Mouse (Mus musculus) CD4-positive, CD25-positive, alpha-beta regulatory T cell, adult 4 months (primary cell): ENCODE measurements around the gene Frat2. TPM values are rescaled to one million over a fixed set of nuclear protein-coding genes. Genes with fewer than 3 reads are reported as not detected.

Experiments
- ATAC-seq: one replicate; pipeline ENCODE4 v1.8.0; 2017
- polyA plus RNA-seq, 2 experiments: library from polyadenylated mRNA; unstranded; fragments of 100-300 nt; shearing (Covaris generic); gene quantifications; one replicate each; pipeline ENCODE4 v1.2.1; 2017

Gene Frat2
- 1 to 10 TPM in 1 of 2 experiments, under 1 TPM in 1; 0.75 to 1.9 TPM for polyA plus RNA-seq

GRCm38 (mm10) chr19:41847992-41848851 is at the start of gene Frat2:
Gene Frat2 (minus strand): TSS chr19:41848132.
- peak; percentile 90 for ATAC-seq

GRCm38 (mm10) chr19:41896319-41896711 is 48.4 kb upstream of the Frat2 start:
- no peak for ATAC-seq

GRCm38 (mm10) chr19:41895460-41896318 is 47.8 kb upstream of the Frat2 start, which contains the start of gene Rrp12:
Gene Rrp12 (minus strand): TSS chr19:41896173.
- peak; percentile 98 for ATAC-seq

- no peak for ATAC-seq
These were observed 47.0 kb upstream of the Frat2 start for GRCm38 (mm10) chr19:41894959-41895358.

- ATAC-seq = no peak
These were observed 40.3 kb upstream of the Frat2 start for GRCm38 (mm10) chr19:41888191-41888590.

GRCm38 (mm10) chr19:41883882-41884281 is 36.0 kb upstream of the Frat2 start:
- ATAC-seq = no peak

GRCm38 (mm10) chr19:41881842-41882241 is 33.9 kb upstream of the Frat2 start:
- ATAC-seq = no peak

GRCm38 (mm10) chr19:41874356-41874755 is 26.4 kb upstream of the Frat2 start:
- no peak for ATAC-seq

- no peak for ATAC-seq
These were observed 24.4 kb upstream of the Frat2 start for GRCm38 (mm10) chr19:41872285-41872684.

GRCm38 (mm10) chr19:41869946-41870345 is 22.0 kb upstream of the Frat2 start:
- peak; percentile 57 for ATAC-seq

GRCm38 (mm10) chr19:41869296-41869695 is 21.4 kb upstream of the Frat2 start:
- no peak for ATAC-seq

GRCm38 (mm10) chr19:41866707-41867106 is 18.8 kb upstream of the Frat2 start:
- ATAC-seq = no peak

GRCm38 (mm10) chr19:41857816-41858310 is 9.9 kb upstream of the Frat2 start:
- ATAC-seq = no peak

- ATAC-seq = no peak
These were observed 9.3 kb upstream of the Frat2 start for GRCm38 (mm10) chr19:41857086-41857762.

GRCm38 (mm10) chr19:41852423-41852822 is 4.5 kb upstream of the Frat2 start:
- no peak for ATAC-seq

- no peak for ATAC-seq
These were observed 3.0 kb upstream of the Frat2 start for GRCm38 (mm10) chr19:41850719-41851543.

- ATAC-seq = no peak
These were observed 2.2 kb upstream of the Frat2 start for GRCm38 (mm10) chr19:41850021-41850718.

GRCm38 (mm10) chr19:41847614-41847991 is 329 bp downstream of the Frat2 start:
- peak; percentile 50 for ATAC-seq

GRCm38 (mm10) chr19:41847091-41847581 is 796 bp downstream of the Frat2 start:
- no peak for ATAC-seq

GRCm38 (mm10) chr19:41846366-41847090 is 1.4 kb downstream of the Frat2 start:
- no peak for ATAC-seq
